Mouse (Mus musculus): Measurements from ENCODE around the gene Dtx1. TPM values are rescaled to one million over a fixed set of nuclear protein-coding genes. Genes with fewer than 3 reads are reported as not detected.

The Dtx1 gene
- 1.7 and 13.8 TPM in 2 replicates for total RNA-seq (2014; rRNA removed; ENCODE audit: low replicate concordance)
- 0.30 and 0.48 TPM in 2 replicates for polyA plus RNA-seq (2015; fragmentation: Nextera tagmentation; extraction: Ambion mirVana)

DNA sequence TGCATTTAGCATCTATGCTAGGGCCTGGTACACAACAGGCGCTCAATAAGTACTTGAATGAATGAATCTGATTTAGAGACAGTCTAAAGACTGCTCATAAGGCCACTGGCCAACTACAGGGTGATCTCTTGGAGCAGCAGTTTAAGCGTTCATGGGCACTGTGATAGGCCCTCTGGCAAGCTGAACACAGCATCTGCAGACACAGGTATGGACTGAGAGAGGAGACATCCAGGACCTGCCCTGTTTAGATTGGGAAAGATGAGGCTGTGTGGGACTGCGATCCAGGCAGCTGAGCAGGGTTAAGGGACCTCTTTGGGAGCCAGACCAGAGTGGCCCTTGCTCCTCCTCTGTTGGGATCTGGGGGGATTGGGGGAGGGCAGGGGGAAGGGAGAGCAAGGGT, at the start of gene Dtx1:
TSS of gene Dtx1 (minus strand) at position 101 of the 400 bp plus-strand sequence.
- H3K27me3 ChIP-seq (ENCODE audit: control insufficient read depth, insufficient read depth, low read length), result peaks cover 83% of the 10 kb centered on the region
- DNase-seq (ENCODE audit: low spot score) (no peak), ATAC-seq (ENCODE audit: insufficient read depth, low read depth) (no peak)
- peak within 1 kb of the TSS; percentile 39 for H3K4me3 ChIP-seq (ENCODE audit: low read depth, low read length)
- no peak within 1 kb of the TSS for H3K9ac ChIP-seq (replicated peaks; ENCODE audit: low read depth, low read length)
- no peaks in the 10 kb centered on the region for H3K9me3 ChIP-seq (replicated peaks; ENCODE audit: control insufficient read depth, low read length)
- no peaks in the 10 kb centered on the region for H3K36me3 ChIP-seq (replicated peaks; ENCODE audit: control insufficient read depth, insufficient read depth, low read length)
- TF ChIP-seq CTCF (IDR thresholded peaks at IDR 0.05; ENCODE audit: low read depth) (no peak), EP300 (IDR thresholded peaks at IDR 0.05; ENCODE audit: low read depth) (no peak)
- peaks cover 11% of the 10 kb centered on the region; the same call in 1 of the 2 replicates for H3K4me1 ChIP-seq (ENCODE audit: control insufficient read depth, insufficient read depth)
- 33% methylated on average over 3 of the region's 3 CpGs for WGBS
- no peak within 1 kb of the TSS for H3K27ac ChIP-seq (ENCODE audit: low read depth)
- peak within 1 kb of the TSS; percentile 52 for H3K4me2 ChIP-seq (ENCODE audit: low read depth, low read length)

DNA sequence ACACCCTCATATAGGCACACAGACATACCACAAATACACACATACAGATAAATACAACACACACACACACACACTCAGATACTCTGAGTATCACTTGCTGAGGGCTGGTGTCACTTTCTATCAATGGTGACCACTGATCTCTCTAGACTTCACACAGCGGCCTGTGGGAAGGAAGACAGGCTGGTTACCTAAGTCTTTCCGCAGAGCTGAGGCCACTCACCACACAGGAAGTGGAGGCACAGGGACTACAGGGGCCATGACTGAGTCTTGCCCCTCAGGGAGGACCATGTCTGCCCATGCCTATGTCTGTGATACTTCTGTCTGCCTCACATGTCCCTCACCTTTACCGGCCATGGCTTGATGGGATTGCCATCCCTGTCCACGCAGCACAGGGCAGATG, 42.5 kb upstream of the Dtx1 start:
- no peak for ATAC-seq (ENCODE audit: insufficient read depth, low read depth)
- no peak overlapping the region for H3K9ac ChIP-seq (replicated peaks; ENCODE audit: low read depth, low read length)
- 77% methylated on average over 4 of the region's 4 CpGs for WGBS

DNA sequence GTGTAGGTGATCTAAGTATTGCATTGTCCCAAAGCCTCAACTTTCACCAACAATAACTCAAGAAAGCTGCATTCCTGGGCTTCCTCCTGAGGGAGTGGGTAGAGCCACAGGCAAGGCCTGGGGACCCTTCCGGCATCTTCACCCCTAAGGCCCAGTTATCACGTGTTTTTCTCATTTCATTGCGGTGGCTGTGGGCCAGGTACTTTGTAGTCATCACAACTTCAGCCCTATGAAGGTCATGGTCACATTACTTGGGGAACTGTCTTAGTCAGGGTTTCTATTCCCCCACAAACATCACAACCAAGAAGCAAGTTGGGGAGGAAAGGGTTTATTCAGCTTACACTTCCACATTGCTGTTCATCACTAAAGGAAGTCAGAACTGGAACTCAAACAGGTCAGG, 41.1 kb upstream of the Dtx1 start:
- Histone ChIP-seq H3K36me3 (replicated peaks; ENCODE audit: control insufficient read depth, insufficient read depth, low read length) (no peaks in the 10 kb centered on the region), H3K9me3 (replicated peaks; ENCODE audit: control insufficient read depth, low read length) (no peaks in the 10 kb centered on the region), H3K4me2 (ENCODE audit: low read depth, low read length) (no peak overlapping the region), H3K4me1 (ENCODE audit: control insufficient read depth, insufficient read depth) (no peaks in the 10 kb centered on the region), H3K9ac (replicated peaks; ENCODE audit: low read depth, low read length) (no peak overlapping the region), H3K27me3 (ENCODE audit: control insufficient read depth, insufficient read depth, low read length) (no peaks in the 10 kb centered on the region), H3K27ac (ENCODE audit: low read depth) (no peak overlapping the region), H3K4me3 (ENCODE audit: low read depth, low read length) (no peak overlapping the region)
- DNase-seq (ENCODE audit: low spot score) (no peak), ATAC-seq (ENCODE audit: insufficient read depth, low read depth) (no peak)
- no peak for TF ChIP-seq CTCF (IDR thresholded peaks at IDR 0.05; ENCODE audit: low read depth)
- TF ChIP-seq EP300 (IDR thresholded peaks at IDR 0.05; ENCODE audit: low read depth), result no peak
- 57% methylated on average over 3 of the region's 3 CpGs for WGBS

More for the DNA sequence above, 42.5 kb upstream of the Dtx1 start:
- H3K4me3 ChIP-seq (ENCODE audit: low read depth, low read length), result no peak overlapping the region
- H3K27ac ChIP-seq (ENCODE audit: low read depth), result no peak overlapping the region
- no peaks in the 10 kb centered on the region for H3K4me1 ChIP-seq (ENCODE audit: control insufficient read depth, insufficient read depth)
- H3K4me2 ChIP-seq (ENCODE audit: low read depth, low read length), result no peak overlapping the region
- H3K36me3 ChIP-seq (replicated peaks; ENCODE audit: control insufficient read depth, insufficient read depth, low read length), result no peaks in the 10 kb centered on the region
- H3K27me3 ChIP-seq (ENCODE audit: control insufficient read depth, insufficient read depth, low read length), result no peaks in the 10 kb centered on the region
- no peak for DNase-seq (ENCODE audit: low spot score)
- no peaks in the 10 kb centered on the region for H3K9me3 ChIP-seq (replicated peaks; ENCODE audit: control insufficient read depth, low read length)
- TF ChIP-seq EP300 (IDR thresholded peaks at IDR 0.05; ENCODE audit: low read depth), result no peak
- TF ChIP-seq CTCF (IDR thresholded peaks at IDR 0.05; ENCODE audit: low read depth), result no peak

DNA sequence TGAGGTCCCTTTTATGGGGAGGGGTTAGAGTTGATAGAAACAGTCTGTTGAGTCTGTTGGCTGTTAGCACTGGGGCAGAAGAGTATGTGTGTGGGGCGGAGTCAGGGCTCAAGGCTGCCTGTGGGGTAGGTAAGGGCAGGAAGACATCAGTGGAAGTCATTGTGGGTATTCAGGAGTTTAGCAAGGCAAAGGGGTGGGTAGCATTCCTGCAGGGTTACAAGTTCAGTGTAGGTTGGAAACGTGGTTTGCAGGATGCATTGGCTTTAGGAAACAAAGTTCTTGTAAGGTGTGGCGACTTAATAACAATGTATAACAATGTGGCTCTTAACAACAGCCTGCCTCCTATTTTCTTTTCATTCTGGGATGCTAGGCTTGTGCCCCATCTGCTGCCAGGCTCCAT, 39.5 kb upstream of the Dtx1 start:
- no peaks in the 10 kb centered on the region for H3K36me3 ChIP-seq (replicated peaks; ENCODE audit: control insufficient read depth, insufficient read depth, low read length)
- no peak overlapping the region for H3K4me3 ChIP-seq (ENCODE audit: low read depth, low read length)
- no peaks in the 10 kb centered on the region for H3K9me3 ChIP-seq (replicated peaks; ENCODE audit: control insufficient read depth, low read length)
- TF ChIP-seq CTCF (IDR thresholded peaks at IDR 0.05; ENCODE audit: low read depth) (no peak), EP300 (IDR thresholded peaks at IDR 0.05; ENCODE audit: low read depth) (no peak)
- 69% methylated on average over 3 of the region's 3 CpGs for WGBS
- H3K27me3 ChIP-seq (ENCODE audit: control insufficient read depth, insufficient read depth, low read length), result no peaks in the 10 kb centered on the region
- no peak overlapping the region for H3K9ac ChIP-seq (replicated peaks; ENCODE audit: low read depth, low read length)
- DNase-seq (ENCODE audit: low spot score), result no peak
- no peaks in the 10 kb centered on the region for H3K4me1 ChIP-seq (ENCODE audit: control insufficient read depth, insufficient read depth)
- no peak overlapping the region for H3K27ac ChIP-seq (ENCODE audit: low read depth)
- ATAC-seq (ENCODE audit: insufficient read depth, low read depth), result no peak
- H3K4me2 ChIP-seq (ENCODE audit: low read depth, low read length), result no peak overlapping the region

DNA sequence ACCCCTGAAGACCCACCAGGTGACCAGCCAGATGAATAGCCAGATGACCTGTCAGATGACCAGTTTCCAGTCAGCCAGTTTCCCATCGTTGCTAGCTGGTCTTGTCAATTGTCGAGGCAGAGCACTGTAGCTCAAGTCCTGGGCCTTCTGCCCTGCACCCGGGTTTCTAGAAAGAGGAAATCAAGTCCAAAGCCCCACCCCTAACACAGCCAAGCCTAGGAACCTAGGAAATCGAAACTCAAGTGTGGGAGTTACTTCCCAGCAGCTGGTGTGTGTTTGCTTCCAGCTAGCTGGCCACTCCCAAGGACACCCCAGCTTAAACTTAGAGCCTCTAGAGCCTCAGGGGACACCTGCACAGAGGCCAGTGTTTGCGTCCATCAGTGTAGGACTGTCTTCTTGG, 38.0 kb upstream of the Dtx1 start, which contains the start of gene Oas2:
TSS of gene Oas2 (minus strand) at position 166 of the 400 bp plus-strand sequence.
- no peaks in the 10 kb centered on the region for H3K36me3 ChIP-seq (replicated peaks; ENCODE audit: control insufficient read depth, insufficient read depth, low read length)
- no peak within 1 kb of the TSS for H3K9ac ChIP-seq (replicated peaks; ENCODE audit: low read depth, low read length)
- no peak within 1 kb of the TSS for H3K4me2 ChIP-seq (ENCODE audit: low read depth, low read length)
- WGBS, result 51% methylated on average over 5 of the region's 5 CpGs
- ATAC-seq (ENCODE audit: insufficient read depth, low read depth), result no peak
- H3K27me3 ChIP-seq (ENCODE audit: control insufficient read depth, insufficient read depth, low read length), result no peaks in the 10 kb centered on the region
- H3K27ac ChIP-seq (ENCODE audit: low read depth), result no peak within 1 kb of the TSS
- no peak for DNase-seq (ENCODE audit: low spot score)
- TF ChIP-seq EP300 (IDR thresholded peaks at IDR 0.05; ENCODE audit: low read depth), result no peak
- no peak for TF ChIP-seq CTCF (IDR thresholded peaks at IDR 0.05; ENCODE audit: low read depth)
- H3K9me3 ChIP-seq (replicated peaks; ENCODE audit: control insufficient read depth, low read length), result no peaks in the 10 kb centered on the region
- no peaks in the 10 kb centered on the region for H3K4me1 ChIP-seq (ENCODE audit: control insufficient read depth, insufficient read depth)
- H3K4me3 ChIP-seq (ENCODE audit: low read depth, low read length), result 0 out of 2 replicates have a peak within 1 kb of the TSS, but pooled peaks have one; percentile 5

DNA sequence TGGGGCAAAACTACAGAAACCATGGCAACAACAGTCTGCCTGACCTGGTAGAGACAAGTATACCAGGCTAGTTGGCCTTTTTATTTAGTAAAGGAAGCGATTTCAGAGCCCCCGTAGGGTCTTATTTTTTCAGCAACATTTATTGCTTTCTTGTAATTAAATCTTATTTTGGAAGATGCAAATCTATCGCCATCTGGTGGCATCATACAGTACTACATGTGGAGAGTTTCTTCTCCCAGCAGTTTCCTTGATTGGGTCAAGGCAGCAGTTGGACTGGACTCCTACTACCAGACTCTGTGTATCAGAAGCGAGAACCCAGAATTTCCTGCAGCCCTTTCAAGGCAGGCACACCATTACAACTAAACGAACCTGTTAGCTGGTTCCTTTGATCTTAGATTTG, 34.7 kb upstream of the Dtx1 start:
- peak; percentile 26 for DNase-seq (ENCODE audit: low spot score)
- TF ChIP-seq EP300 (IDR thresholded peaks at IDR 0.05; ENCODE audit: low read depth) (no peak), CTCF (IDR thresholded peaks at IDR 0.05; ENCODE audit: low read depth) (peak; percentile 66)
- no peak overlapping the region for H3K9ac ChIP-seq (replicated peaks; ENCODE audit: low read depth, low read length)
- H3K27ac ChIP-seq (ENCODE audit: low read depth), result no peak overlapping the region
- no peaks in the 10 kb centered on the region for H3K9me3 ChIP-seq (replicated peaks; ENCODE audit: control insufficient read depth, low read length)
- H3K4me2 ChIP-seq (ENCODE audit: low read depth, low read length), result no peak overlapping the region
- 8% methylated on average over 5 of the region's 5 CpGs for WGBS
- H3K4me3 ChIP-seq (ENCODE audit: low read depth, low read length), result no peak overlapping the region
- H3K4me1 ChIP-seq (ENCODE audit: control insufficient read depth, insufficient read depth), result no peaks in the 10 kb centered on the region
- no peak for ATAC-seq (ENCODE audit: insufficient read depth, low read depth)
- no peaks in the 10 kb centered on the region for H3K27me3 ChIP-seq (ENCODE audit: control insufficient read depth, insufficient read depth, low read length)
- H3K36me3 ChIP-seq (replicated peaks; ENCODE audit: control insufficient read depth, insufficient read depth, low read length), result no peaks in the 10 kb centered on the region

Data from heart, postnatal 0 days (tissue).